Mouse (Mus musculus) liver, embryonic 14.5 days (tissue): ENCODE results near the gene Tada2b. TPM values are rescaled to one million over a fixed set of nuclear protein-coding genes. Genes with fewer than 3 reads are reported as not detected.

Experiments
- ATAC-seq: fragments of 200-750 bp; cut with Nextera tagmentation; 2 replicates; pipeline ENCODE4 v1.8.0; 2017; ENCODE audit warnings: moderate number of reproducible peaks, mild to moderate bottlenecking, moderate library complexity; ENCODE audit not compliant: insufficient read depth
- DNase-seq, 3 experiments: peaks; one replicate each; pipeline ENCODE4 v3.0.0-alpha.2; 2012 to 2013; ENCODE audit warnings: low read depth in 3 of 3, low spot score in 3 of 3
- H3K27ac ChIP-seq: fragments of 300-500 bp; sonication (generic); 2 replicates; pipeline ENCODE4 v1.5.1; 2014; ENCODE audit warnings: moderate library complexity, mild to moderate bottlenecking, control low read depth, inconsistent platforms
- H3K27me3 ChIP-seq: fragments of 300-500 bp; sonication (generic); 2 replicates; pipeline ENCODE4 v1.6.1; 2014; ENCODE audit warnings: mild to moderate bottlenecking, low read length, moderate library complexity; ENCODE audit not compliant: control insufficient read depth, insufficient read depth
- H3K36me3 ChIP-seq: fragments of 300-500 bp; sonication (generic); replicated peaks from 2 replicates; pipeline ENCODE4 v1.6.1; 2014; ENCODE audit warnings: low read depth; ENCODE audit not compliant: control insufficient read depth, insufficient read depth
- H3K4me1 ChIP-seq, 2 experiments: fragments of 200-500 bp in 1 of 2; fragments of 300-500 bp in 1 of 2; sonication (generic) in 1 of 2; replicated peaks; 2 replicates each; pipeline ENCODE4 v1.6.1; 2012 to 2014; ENCODE audit warnings: antibody characterized with exemption in 1 of 2, inconsistent platforms in 1 of 2, low read length in 1 of 2; ENCODE audit not compliant: control insufficient read depth in 2 of 2, insufficient read depth in 2 of 2
- H3K4me2 ChIP-seq: fragments of 300-500 bp; sonication (generic); 2 replicates; pipeline ENCODE4 v1.6.1; 2014; ENCODE audit warnings: low read depth, mild to moderate bottlenecking, control low read depth, moderate library complexity
- H3K4me3 ChIP-seq, 2 experiments: fragments of 200-500 bp in 1 of 2; fragments of 300-500 bp in 1 of 2; sonication (generic) in 1 of 2; 2 replicates each; pipeline ENCODE4 v1.5.1; 2012 to 2014; ENCODE audit warnings: low read depth in 2 of 2, low read length in 2 of 2, mild to moderate bottlenecking in 2 of 2, control low read depth in 1 of 2, inconsistent platforms in 1 of 2, moderate library complexity in 1 of 2; ENCODE audit not compliant: insufficient read depth in 1 of 2
- H3K9ac ChIP-seq: fragments of 300-500 bp; sonication (generic); replicated peaks from 2 replicates; pipeline ENCODE4 v1.6.1; 2014; ENCODE audit warnings: mild to moderate bottlenecking, control low read depth, moderate library complexity
- H3K9me3 ChIP-seq: fragments of 300-500 bp; sonication (generic); 2 replicates; pipeline ENCODE4 v1.6.1; 2016; ENCODE audit warnings: low read length, mixed read lengths; ENCODE audit not compliant: control insufficient read depth
- CTCF ChIP-seq: IDR thresholded peaks from 2 replicates; pipeline ENCODE4 v1.5.1; 2016; ENCODE audit warnings: antibody characterized with exemption, low read depth, control low read depth
- EP300 ChIP-seq: IDR thresholded peaks from 2 replicates; pipeline ENCODE4 v1.6.1; 2016; ENCODE audit warnings: antibody characterized with exemption, low read depth
- WGBS: fragments of 180-500 bp; shearing (Covaris S2); extraction: QIAGEN DNeasy Blood & Tissue Kit; methylation state at CpG from one replicate; pipeline ENCODE4 v1.1.7; 2014; ENCODE audit not compliant: insufficient replicate concordance; 5-methylcytosine and 5-hydroxymethylcytosine counted together
- polyA plus RNA-seq, 2 experiments: library from polyadenylated mRNA; depleted of rRNA in 1 of 2; stranded (reverse) in 1 of 2; unstranded in 1 of 2; fragments of >200 nt; fragmentation: Nextera tagmentation in 1 of 2; extraction: Ambion mirVana in 1 of 2; gene quantifications; 2 replicates each; pipeline versions ENCODE4 v1.2.1 to v1.2.3; 2012 to 2014

The Tada2b gene
- polyA plus RNA-seq, 2 experiments, result 1.4 to 4.6 TPM

- DNase-seq (no peak), ATAC-seq (no peak)
- no peak overlapping the region for H3K27ac ChIP-seq
- H3K9me3 ChIP-seq, result no peaks in the 10 kb centered on the region
- no peaks in the 10 kb centered on the region; the same call in 1 of the 2 replicates for H3K36me3 ChIP-seq
- H3K9ac ChIP-seq, result no peak overlapping the region
- no peak overlapping the region for H3K4me3 ChIP-seq
- TF ChIP-seq EP300 (no peak), CTCF (no peak)
- H3K4me1 ChIP-seq, result peaks cover 0 to 19% of the 10 kb centered on the region in 2 experiments; a peak in 3 of 4 replicates
- WGBS, result 59% methylated on average over 2 of the region's 2 CpGs
- H3K27me3 ChIP-seq, result no peaks in the 10 kb centered on the region
- H3K4me2 ChIP-seq, result no peak overlapping the region
These were observed 41.1 kb upstream of the Tada2b start for GRCm38 (mm10) chr5:36525216-36525615.

- H3K36me3 ChIP-seq, result no peaks in the 10 kb centered on the region; the same call in 1 of the 2 replicates
- TF ChIP-seq EP300 (no peak), CTCF (no peak)
- no peak overlapping the region for H3K4me2 ChIP-seq
- H3K4me1 ChIP-seq, result peaks cover 0 to 6% of the 10 kb centered on the region in 2 experiments; a peak in 2 of 4 replicates
- H3K9ac ChIP-seq, result no peak overlapping the region
- DNase-seq (no peak), ATAC-seq (peak; percentile 59; the same call in 1 of the 2 replicates)
- WGBS, result 25% methylated on average over 5 of the region's 5 CpGs
- no peak overlapping the region for H3K27ac ChIP-seq
- H3K4me3 ChIP-seq, result no peak overlapping the region
- no peaks in the 10 kb centered on the region for H3K27me3 ChIP-seq
- H3K9me3 ChIP-seq, result no peaks in the 10 kb centered on the region
These were observed 39.2 kb upstream of the Tada2b start for GRCm38 (mm10) chr5:36523219-36523703.

- TF ChIP-seq CTCF, result no peak
- no peak for TF ChIP-seq EP300
- no peaks in the 10 kb centered on the region for H3K27me3 ChIP-seq
- H3K36me3 ChIP-seq, result no peaks in the 10 kb centered on the region; the same call in 1 of the 2 replicates
- 31% methylated on average over 2 of the region's 2 CpGs for WGBS
- DNase-seq (no peak), ATAC-seq (no peak)
- H3K4me3 ChIP-seq, result no peak overlapping the region
- no peak overlapping the region for H3K27ac ChIP-seq
- peaks cover 0 to 6% of the 10 kb centered on the region in 2 experiments; a peak in 2 of 4 replicates for H3K4me1 ChIP-seq
- no peak overlapping the region for H3K4me2 ChIP-seq
- no peaks in the 10 kb centered on the region for H3K9me3 ChIP-seq
- H3K9ac ChIP-seq, result no peak overlapping the region
These were observed 38.7 kb upstream of the Tada2b start for GRCm38 (mm10) chr5:36522782-36523181.

DNA sequence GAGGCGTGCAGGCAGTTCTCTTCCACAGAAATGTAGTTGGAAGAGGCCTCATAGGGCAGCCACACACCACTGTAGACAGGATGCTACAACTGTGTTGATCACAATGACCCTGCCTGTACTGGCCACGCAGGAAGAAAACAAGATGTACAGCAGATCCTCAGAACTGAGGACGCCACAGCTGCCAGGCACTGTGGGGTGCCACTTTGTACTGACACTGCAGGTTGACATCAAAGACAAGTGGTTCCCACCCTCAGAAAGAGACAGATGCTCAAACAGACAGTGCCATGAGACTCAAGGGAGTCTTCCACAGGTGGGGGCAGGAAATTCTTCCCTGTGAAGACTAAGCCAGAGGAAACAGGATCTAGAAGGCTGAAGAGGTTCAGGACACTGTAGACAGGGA, 35.7 kb upstream of the Tada2b start:
- Histone ChIP-seq H3K27ac (no peak overlapping the region), H3K27me3 (no peaks in the 10 kb centered on the region), H3K4me1 (peaks cover 0 to 6% of the 10 kb centered on the region in 2 experiments; a peak in 2 of 4 replicates), H3K4me3 (no peak overlapping the region), H3K4me2 (no peak overlapping the region), H3K9me3 (no peaks in the 10 kb centered on the region), H3K36me3 (no peaks in the 10 kb centered on the region; the same call in none of the 2 replicates), H3K9ac (no peak overlapping the region)
- TF ChIP-seq CTCF, result no peak
- DNase-seq, result no peak
- no peak for ATAC-seq
- WGBS, result 70% methylated on average over 3 of the region's 3 CpGs

GRCm38 (mm10) chr5:36517596-36517995, 33.5 kb upstream of the Tada2b start:
- H3K36me3 ChIP-seq, result no peaks in the 10 kb centered on the region; the same call in none of the 2 replicates
- H3K4me2 ChIP-seq, result no peak overlapping the region
- ATAC-seq, result no peak
- TF ChIP-seq EP300, result no peak
- TF ChIP-seq CTCF, result no peak
- DNase-seq, result no peak
- no peak overlapping the region for H3K4me3 ChIP-seq
- no peaks in the 10 kb centered on the region for H3K27me3 ChIP-seq
- no peak overlapping the region for H3K9ac ChIP-seq
- WGBS, result 68% methylated on average over 3 of the region's 3 CpGs
- no peaks in the 10 kb centered on the region for H3K9me3 ChIP-seq
- H3K27ac ChIP-seq, result no peak overlapping the region
- H3K4me1 ChIP-seq, result no peaks in the 10 kb centered on the region
